Mouse (Mus musculus): Measurements from ENCODE around the gene Ttl. TPM values are rescaled to one million over a fixed set of nuclear protein-coding genes. Genes with fewer than 3 reads are reported as not detected.

Gene Ttl
- total RNA-seq, 1 experiment from 2014 or later: 5.9 TPM

DNA sequence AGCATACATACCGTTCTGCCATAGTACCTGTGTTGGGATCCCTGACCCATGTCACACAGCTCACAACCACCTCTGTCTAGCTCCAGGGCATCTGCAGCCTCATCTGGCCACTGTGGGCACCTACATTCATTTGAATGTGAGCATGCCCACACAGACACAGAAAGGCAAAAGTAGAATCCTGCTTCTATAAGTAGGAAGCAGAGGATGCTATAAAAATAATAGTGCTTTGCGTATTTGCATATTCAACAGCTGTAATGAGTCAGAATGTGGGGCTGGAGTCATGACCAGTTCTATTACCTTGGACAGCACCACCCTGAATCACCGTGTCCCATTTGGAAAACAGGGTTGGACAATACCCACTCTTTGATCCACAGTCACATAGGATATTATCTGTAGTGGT is 4.6 kb downstream of the Ttl start:
- no peak for ATAC-seq (replicated peaks in 1 of 2; ENCODE audit: insufficient read depth in 1 of 2, low FRiP score in 2 of 2, low TSS enrichment in 1 of 2, low read depth in 1 of 2, poor library complexity in 2 of 2, severe bottlenecking in 2 of 2)

DNA sequence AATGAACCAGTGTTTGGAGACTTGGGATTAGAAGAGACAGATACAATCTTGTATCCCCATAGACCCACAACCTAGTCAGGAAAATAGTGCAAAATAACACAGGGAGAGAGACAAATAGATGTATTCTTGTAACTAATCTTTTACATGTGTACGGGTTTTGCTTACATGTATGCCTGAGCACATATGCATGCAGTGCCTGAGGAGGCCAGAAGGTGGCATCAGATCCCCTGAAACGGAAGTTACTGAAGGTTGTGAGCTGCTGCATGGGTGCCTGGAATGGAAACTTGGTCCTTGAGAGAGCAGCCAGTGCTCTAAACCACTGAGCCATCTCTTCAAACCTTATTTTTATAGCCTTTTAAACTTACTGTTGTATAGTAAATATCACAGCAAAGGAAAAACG is 12.6 kb downstream of the Ttl start:
- ATAC-seq (replicated peaks in 1 of 2; ENCODE audit: insufficient read depth in 1 of 2, low FRiP score in 2 of 2, low TSS enrichment in 1 of 2, low read depth in 1 of 2, poor library complexity in 2 of 2, severe bottlenecking in 2 of 2): no peak

DNA sequence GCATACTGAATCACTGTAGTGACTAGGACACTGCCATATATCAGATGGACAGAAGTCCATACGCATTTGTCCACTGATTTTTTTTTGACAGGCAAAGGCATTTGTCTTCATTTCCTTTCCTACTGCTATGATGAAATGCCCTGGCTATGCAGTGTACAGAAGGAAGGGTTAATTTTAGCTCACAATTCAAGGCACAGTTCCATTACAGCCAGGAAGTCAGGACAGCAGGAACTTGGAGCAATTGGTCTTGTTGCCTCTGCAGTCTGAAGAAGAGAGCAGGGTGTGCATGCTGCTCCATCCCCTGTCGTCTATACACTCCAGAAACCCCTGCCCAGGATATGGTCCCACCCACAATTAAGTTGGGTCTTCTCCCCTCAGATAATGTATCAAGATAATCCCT is 13.5 kb downstream of the Ttl start:
- ATAC-seq (replicated peaks in 1 of 2; ENCODE audit: insufficient read depth in 1 of 2, low FRiP score in 2 of 2, low TSS enrichment in 1 of 2, low read depth in 1 of 2, poor library complexity in 2 of 2, severe bottlenecking in 2 of 2): no peak

DNA sequence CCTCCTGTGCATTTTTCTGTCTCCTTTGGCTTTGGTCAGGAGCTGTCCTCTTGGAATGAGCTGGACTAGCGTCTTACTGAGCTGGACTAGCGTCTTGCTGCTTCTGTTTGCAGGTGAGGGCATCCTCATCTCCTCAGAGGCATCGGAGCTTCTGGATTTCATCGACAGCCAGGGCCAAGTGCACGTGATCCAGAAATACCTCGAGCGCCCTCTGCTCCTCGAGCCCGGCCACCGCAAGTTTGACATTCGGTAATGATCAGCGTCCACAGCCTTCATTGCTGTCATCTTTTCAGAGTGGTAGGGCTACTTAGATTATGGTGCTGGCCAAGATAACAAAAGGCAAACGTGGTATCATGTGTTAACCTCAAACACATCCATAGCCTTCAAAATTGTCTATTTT is 15.4 kb downstream of the Ttl start:
- no peak for ATAC-seq (replicated peaks in 1 of 2; ENCODE audit: insufficient read depth in 1 of 2, low FRiP score in 2 of 2, low TSS enrichment in 1 of 2, low read depth in 1 of 2, poor library complexity in 2 of 2, severe bottlenecking in 2 of 2)

DNA sequence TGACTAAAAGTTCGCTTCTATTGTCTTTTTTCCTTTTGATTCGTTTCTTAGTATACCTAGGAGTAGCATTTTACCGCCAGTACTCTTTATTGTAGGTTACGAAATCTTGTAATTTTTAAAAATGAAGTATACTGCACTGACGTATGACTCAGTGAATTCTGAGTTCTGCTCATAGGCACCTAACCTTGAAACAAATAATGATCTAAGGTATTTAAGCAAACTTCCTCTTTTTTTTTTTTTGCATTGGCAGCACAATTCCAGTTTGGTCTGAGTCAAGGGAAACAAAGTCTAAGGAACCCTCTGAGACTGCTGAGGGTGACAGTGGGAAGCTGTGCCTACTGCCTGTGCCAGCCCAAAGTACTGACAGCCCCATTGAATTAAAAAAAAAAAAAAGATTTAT is 17.8 kb downstream of the Ttl start:
- ATAC-seq (replicated peaks in 1 of 2; ENCODE audit: insufficient read depth in 1 of 2, low FRiP score in 2 of 2, low TSS enrichment in 1 of 2, low read depth in 1 of 2, poor library complexity in 2 of 2, severe bottlenecking in 2 of 2): no peak

DNA sequence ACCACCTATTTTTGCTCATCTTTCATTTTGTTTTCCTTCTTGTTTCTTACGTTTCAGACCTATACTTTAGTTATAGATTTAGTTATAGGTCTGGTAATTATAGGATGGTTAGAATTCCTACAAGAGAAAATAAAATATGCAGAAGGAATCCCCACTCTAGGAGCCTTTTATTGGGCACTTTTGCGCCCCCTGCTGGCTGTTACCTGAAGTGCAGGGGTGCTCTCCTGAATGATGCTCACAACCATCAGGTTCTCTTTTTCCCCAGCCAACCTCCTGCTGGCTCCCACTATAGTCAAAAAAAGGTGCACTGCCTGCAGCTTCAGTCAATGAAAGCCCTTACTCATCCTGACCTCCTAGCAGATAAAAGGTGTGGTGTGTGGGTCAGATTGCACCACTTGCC is 19.2 kb downstream of the Ttl start:
- no peak for ATAC-seq (replicated peaks in 1 of 2; ENCODE audit: insufficient read depth in 1 of 2, low FRiP score in 2 of 2, low TSS enrichment in 1 of 2, low read depth in 1 of 2, poor library complexity in 2 of 2, severe bottlenecking in 2 of 2)

DNA sequence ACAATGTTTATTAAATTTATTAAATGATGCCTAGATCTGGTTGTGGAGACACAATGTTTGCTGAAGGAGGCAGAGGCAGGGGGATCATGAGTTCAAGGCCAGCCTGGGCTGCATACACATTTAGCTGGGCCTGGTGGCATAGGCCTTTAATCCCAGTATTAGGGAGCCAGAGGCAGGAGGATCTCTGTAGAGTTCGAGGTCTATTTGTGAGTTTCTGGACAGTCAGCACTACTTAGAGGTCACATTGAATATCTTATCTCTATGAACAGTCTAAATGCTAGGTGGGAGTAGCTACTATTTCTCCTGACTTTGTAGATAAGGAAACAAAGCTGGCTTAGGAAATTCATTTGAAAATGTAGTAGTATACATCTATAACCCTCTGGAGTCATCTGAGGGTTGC is 21.8 kb downstream of the Ttl start:
- ATAC-seq (replicated peaks in 1 of 2; ENCODE audit: insufficient read depth in 1 of 2, low FRiP score in 2 of 2, low TSS enrichment in 1 of 2, low read depth in 1 of 2, poor library complexity in 2 of 2, severe bottlenecking in 2 of 2): no peak

DNA sequence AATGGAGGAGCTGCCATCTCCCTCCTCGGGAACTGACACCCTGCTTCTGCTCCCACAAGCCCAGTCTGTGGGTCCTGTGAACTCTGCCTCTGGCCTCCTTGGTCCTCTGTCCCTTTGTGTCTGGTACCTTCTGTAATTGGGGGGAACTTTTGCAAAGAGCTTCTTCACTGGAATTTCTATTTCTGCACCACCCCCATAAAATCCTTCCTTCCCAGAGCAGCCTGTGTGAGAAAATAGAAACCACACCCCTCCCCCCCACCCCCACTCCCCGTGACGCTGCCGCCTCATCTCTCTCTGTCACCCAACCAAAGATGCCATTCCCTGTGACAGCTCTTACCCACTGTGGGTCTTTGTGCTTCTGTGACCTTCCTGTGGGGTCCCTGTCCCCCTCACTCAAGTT is 24.6 kb downstream of the Ttl start:
- ATAC-seq (replicated peaks in 1 of 2; ENCODE audit: insufficient read depth in 1 of 2, low FRiP score in 2 of 2, low TSS enrichment in 1 of 2, low read depth in 1 of 2, poor library complexity in 2 of 2, severe bottlenecking in 2 of 2): no peak

DNA sequence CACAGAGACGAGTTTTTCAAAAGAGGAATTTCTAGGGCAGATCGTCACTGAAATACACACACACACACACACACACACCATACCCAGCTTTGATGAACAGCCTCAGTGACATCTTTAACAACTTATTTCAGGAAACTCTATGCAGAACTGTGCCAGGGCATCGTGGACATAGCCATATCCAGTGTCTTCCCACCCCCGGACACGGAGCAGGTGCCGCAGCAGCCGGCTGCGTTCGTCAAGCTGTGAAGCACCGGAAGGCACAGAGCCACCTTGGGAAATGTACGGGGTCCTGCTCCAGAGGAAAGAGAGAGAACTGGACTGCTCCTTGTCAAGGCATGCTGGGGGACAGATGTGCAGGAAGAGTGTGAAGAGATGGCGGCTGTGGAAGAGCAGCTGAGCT is 27.1 kb downstream of the Ttl start:
- ATAC-seq (replicated peaks in 1 of 2; ENCODE audit: insufficient read depth in 1 of 2, low FRiP score in 2 of 2, low TSS enrichment in 1 of 2, low read depth in 1 of 2, poor library complexity in 2 of 2, severe bottlenecking in 2 of 2): no peak

DNA sequence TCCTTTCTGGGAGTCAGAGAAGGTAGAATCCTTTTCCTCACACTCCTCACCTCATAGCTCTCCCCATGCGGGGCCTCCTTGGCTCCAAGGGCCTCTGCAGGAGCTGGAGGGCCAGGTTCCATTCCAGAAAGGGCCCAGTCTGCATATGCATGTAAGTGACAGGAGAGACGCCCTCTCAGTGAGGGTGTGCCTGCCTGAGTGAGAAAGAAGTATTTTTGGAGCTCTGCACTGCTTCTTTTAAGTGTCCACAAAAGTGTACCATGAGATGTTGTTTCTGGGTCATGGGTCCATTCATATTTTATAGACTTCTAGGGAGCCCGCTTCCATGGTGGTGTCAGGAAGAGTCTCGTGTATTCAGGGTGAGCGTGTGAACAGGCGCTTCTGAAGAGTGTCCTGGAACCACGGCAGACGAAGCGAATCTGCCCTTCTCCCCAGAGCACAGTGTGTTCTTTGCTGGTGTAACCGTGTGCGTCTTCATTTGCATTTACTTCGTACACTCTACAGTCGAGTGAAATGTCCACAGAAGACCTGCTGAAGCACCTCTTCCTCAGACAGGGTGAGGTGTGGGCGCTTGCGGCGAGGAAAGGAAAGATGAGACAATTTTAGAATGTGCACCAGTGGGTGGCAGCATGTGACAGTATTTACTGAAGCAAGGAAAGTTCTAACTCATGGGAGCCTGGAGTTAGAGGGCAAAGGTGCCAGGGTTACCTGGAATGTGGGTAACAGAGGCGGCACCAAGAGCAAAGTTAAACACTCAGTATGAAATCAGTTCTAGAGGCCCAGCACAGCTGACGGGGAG is 28.4 kb downstream of the Ttl start:
- no peak for ATAC-seq (replicated peaks in 1 of 2; ENCODE audit: insufficient read depth in 1 of 2, low FRiP score in 2 of 2, low TSS enrichment in 1 of 2, low read depth in 1 of 2, poor library complexity in 2 of 2, severe bottlenecking in 2 of 2)

DNA sequence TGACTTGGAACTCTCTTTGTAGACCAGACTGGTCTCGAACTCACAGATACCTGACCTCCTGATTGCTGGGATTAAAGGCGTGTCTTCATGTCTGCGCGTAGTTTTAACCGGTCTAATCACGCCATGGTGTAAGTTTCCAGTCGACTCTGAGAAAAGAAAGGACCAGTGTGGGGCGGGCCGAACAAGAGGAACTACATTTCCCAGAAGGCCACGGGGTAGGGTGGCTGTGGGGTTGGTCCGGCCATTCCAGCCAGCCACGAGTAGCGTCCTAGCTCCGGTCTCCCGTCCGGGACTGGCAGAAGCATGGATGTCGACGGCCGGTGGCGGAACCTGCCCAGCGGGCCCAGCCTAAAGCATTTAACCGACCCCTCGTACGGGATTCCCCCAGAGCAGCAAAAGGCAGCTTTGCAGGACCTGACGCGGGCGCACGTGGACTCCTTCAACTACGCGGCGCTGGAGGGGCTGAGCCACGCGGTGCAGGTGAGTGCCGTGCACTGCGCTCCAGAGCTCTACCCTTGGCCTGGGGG is 35.1 kb downstream of the Ttl start, which contains the start of gene Polr1b:
Polr1b (plus strand) TSS at position 212 of the 527 bp plus-strand sequence.
- ATAC-seq (replicated peaks in 1 of 2; ENCODE audit: insufficient read depth in 1 of 2, low FRiP score in 2 of 2, low TSS enrichment in 1 of 2, low read depth in 1 of 2, poor library complexity in 2 of 2, severe bottlenecking in 2 of 2): peak; percentile 97 to 98

DNA sequence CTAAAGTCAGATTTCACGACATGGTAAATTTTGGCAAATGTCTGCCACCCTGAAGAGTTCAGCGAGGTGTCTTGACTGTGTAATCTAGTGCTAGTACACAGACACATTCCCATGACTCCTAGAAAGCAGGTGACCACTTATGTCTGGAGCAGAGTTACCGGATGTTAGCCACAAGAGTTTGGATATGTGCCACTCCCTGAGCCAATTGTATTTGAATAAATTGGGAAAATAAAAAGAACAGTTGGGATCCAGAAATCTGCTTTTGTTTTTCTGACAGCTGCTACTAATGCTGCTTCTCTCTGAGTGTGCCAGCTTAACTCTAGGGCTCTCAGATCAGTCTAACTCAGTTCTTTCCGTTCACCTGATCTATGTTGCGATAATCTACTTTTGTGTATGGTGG is 47.2 kb downstream of the Ttl start:
- ATAC-seq (replicated peaks in 1 of 2; ENCODE audit: insufficient read depth in 1 of 2, low FRiP score in 2 of 2, low TSS enrichment in 1 of 2, low read depth in 1 of 2, poor library complexity in 2 of 2, severe bottlenecking in 2 of 2): no peak

DNA sequence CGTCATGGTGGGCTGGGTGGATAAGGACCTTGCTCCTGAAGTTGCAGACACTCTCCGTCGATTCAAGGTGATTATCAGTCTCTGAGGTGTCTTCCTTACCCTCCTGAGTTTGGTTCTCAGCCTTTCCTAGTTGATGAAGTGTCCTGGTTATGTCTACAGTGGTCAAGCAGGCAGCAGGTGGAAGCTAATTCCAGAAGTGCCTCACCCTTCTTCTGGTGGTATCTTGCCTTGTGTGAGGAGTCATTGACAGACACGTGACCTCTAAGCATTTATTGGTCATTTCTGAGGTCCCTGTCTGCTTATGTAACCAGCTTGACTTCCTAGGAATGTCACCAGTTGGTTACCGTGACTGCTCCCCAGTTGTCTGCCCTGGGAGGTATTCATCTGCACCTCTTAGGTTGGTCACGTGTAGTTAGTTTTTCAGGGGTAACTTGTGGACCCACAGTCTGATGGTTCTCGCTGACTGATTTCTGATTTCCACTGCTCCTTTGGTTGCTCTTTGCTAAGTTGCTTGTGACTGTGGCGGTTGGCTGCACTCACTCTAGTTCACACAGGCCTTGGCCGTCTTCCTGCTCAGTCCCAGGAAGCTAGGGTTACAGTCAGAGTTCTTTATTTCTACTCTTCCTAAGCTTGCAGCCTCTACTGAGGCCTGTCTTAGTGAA is 50.1 kb downstream of the Ttl start:
- no peak for ATAC-seq (replicated peaks in 1 of 2; ENCODE audit: insufficient read depth in 1 of 2, low FRiP score in 2 of 2, low TSS enrichment in 1 of 2, low read depth in 1 of 2, poor library complexity in 2 of 2, severe bottlenecking in 2 of 2)

DNA sequence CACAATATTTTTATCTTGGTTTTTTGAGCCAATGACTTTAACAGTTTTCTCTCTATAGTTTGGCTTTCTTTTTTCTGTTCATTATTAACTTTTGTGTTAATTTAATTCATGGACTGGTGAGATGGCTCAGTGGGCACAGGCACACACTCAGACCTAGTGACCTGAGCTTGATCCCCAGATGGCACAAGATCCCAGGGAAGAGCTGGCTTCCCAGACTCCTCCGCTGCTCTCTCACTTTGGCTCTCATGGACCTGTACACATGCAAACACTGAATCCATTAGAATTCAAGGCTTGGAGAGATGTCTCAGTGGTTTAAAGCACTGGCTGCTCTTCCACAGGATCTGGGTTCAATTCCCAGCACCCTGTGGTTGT is 50.6 kb downstream of the Ttl start:
- ATAC-seq (replicated peaks in 1 of 2; ENCODE audit: insufficient read depth in 1 of 2, low FRiP score in 2 of 2, low TSS enrichment in 1 of 2, low read depth in 1 of 2, poor library complexity in 2 of 2, severe bottlenecking in 2 of 2): no peak

DNA sequence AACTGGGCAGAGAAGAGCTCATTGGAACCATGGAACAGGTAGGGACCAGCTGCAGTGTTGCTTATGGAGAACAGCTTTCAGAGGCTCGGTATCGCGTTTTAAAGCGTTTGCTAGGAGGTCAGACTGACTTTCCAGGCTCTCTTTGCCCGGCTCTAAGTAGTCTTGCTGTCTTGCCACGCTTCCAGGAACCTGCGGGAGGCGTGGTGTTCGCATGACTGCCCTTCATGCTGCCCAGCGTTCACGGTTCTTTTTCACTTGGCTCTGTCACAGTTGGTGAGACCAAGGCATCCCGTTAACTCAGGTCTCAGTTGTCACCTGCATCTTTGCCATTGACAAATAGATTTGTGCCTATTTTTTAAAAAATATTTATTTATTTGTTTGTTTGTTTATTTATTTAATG is 52.3 kb downstream of the Ttl start:
- ATAC-seq (replicated peaks in 1 of 2; ENCODE audit: insufficient read depth in 1 of 2, low FRiP score in 2 of 2, low TSS enrichment in 1 of 2, low read depth in 1 of 2, poor library complexity in 2 of 2, severe bottlenecking in 2 of 2): no peak

DNA sequence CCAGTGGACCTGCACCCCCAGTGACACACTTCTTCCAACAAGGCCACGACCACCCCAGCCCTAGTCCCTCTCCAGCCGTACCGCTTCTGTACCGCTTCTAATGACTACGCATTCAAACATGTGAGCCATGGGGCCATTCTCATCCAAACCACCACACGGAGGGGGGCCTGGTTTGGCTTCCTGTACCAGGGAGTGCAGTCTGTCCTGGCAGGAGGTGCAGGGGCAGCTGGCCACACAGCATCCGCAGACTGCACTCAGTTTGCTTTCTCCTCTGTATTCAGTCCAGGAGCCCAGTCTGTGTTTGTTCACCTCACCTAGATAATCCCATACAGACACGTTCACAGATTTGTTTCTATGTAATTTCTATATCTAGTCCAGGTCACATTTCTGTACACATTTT is 56.2 kb downstream of the Ttl start:
- no peak for ATAC-seq (replicated peaks in 1 of 2; ENCODE audit: insufficient read depth in 1 of 2, low FRiP score in 2 of 2, low TSS enrichment in 1 of 2, low read depth in 1 of 2, poor library complexity in 2 of 2, severe bottlenecking in 2 of 2)

DNA sequence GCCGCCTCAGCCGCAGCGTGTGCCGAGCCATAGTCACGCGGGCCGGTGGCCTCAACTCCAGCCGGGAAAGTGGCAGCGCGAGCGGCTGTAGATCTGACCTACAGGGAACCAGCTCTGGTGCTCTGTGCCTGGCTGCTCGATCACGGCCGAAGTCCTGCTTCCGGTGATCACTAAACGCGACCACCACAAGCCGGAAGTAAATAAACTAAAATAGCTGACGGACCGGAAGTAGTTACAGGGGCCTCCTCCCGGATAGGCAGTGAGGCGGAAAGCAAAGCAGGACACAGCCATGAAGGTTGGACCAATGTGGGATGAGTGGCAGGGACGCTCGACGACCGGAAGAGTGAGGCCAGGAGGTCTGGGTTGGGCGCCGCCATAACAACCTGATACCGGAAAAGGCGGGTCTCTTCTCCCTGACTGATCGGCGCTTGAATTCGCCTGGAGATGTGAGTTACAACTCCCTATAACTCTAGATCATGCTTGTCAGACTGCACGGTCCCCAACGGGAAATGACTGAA is 63.7 kb downstream of the Ttl start, which contains the start of gene Chchd5:
Chchd5 (plus strand) TSS at position 289 of the 518 bp plus-strand sequence.
- peak; percentile 94 to 100 for ATAC-seq (replicated peaks in 1 of 2; ENCODE audit: insufficient read depth in 1 of 2, low FRiP score in 2 of 2, low TSS enrichment in 1 of 2, low read depth in 1 of 2, poor library complexity in 2 of 2, severe bottlenecking in 2 of 2)

DNA sequence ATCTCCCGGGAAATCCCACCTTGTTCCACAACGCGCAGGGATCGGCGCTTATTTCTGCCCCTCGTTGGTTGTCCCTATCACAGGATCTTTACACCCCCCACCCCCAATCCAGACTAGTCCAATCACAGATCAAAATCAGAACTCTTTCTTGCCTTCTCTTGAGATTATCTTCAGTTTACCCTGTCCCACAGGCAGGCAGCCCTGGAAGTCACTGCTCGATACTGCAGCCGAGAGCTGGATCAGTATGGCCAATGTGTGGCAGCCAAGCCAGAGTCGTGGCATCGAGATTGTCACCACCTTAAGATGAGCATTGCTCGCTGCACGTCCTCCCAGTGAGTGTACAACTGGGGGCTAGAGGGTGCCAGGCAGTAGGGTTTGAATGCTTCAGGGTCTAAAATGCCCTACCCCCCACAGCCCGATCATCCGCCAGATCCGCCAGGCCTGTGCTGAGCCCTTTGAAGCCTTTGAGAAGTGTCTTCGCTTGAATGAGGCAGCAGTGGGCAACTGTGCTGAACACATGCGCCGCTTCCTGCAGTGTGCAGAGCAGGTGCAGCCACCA is 64.3 kb downstream of the Ttl start:
- no peak for ATAC-seq (replicated peaks in 1 of 2; ENCODE audit: insufficient read depth in 1 of 2, low FRiP score in 2 of 2, low TSS enrichment in 1 of 2, low read depth in 1 of 2, poor library complexity in 2 of 2, severe bottlenecking in 2 of 2)
